Mouse (Mus musculus): ENCODE results near the gene Prkar2b. TPM values are rescaled to one million over a fixed set of nuclear protein-coding genes. Genes with fewer than 3 reads are reported as not detected.
A peak's percentile ranks its signal among the peaks of the same experiment; 100 is the strongest.

Prkar2b gene
- polyA plus RNA-seq, 1 experiment from 2014 or later, result 36.2 TPM

DNA sequence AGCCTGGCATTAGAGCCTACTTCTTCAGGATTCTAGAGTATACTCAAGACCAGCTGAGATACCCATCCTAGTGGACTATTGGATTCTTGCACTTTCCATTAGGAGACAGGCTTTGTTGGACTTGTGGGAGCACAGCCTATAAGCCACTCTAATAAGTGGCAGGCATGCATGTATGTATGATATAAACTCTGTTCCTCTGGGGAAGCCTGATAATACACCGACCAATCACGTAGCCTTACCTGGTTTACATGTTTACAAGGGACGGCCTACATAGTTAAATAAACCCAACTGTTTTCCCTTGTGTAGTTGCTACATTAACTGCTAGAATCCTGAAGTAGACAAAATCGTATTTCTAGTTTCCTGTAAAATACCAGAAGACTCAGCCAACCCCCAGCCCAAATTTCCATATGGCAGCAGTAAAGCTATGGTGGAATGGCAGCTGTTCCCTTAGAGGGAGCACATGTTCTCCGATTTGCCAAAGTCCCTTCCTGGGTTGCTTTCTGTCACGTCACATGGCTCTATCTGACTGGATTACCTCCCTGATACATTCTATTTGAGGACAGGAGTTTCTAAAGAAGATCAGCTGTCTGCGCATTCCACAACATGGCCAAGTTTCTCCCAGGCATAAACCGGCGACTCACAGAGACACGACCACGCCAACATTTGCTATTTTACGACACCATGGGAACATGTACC lies 95.4 kb downstream of the Prkar2b start:
- H3K4me1 ChIP-seq, result 0 out of 2 replicates have a peak, but pooled peaks cover 4% of the 10 kb centered on the region
- WGBS, result 80% methylated on average over 12 of the region's 12 CpGs
- ATAC-seq (ENCODE audit: insufficient number of reproducible peaks, low FRiP score, low TSS enrichment, low read depth), result no peak
- no peak overlapping the region for H3K4me3 ChIP-seq (replicated peaks)
- no peak overlapping the region for H3K4me2 ChIP-seq (replicated peaks)
- no peak overlapping the region for H3K27ac ChIP-seq (replicated peaks)
- H3K9ac ChIP-seq, result no peak overlapping the region
- no peaks in the 10 kb centered on the region for H3K36me3 ChIP-seq
- no peaks in the 10 kb centered on the region for H3K27me3 ChIP-seq
- H3K9me3 ChIP-seq (replicated peaks), result no peaks in the 10 kb centered on the region

DNA sequence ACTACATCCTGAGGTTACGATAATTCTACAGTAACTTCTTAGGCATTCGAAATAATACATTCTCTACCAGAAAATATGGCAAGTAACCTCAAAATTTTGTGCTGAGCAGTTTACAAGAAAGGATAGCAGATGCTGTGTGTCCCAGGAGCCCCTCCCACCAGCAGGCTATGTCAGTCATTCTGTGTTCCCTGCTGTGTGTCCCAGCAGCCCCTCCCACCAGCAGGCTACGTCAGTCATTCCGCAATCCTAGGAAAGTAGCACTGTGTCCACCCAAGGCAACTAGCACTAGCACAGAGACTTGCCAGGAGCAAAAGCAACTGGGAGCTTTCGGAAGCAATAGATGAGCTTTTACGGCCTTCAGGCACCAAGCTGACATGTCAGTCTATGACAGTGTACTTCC lies 97.0 kb downstream of the Prkar2b start:
- Histone ChIP-seq H3K4me2 (replicated peaks) (no peak overlapping the region), H3K4me3 (replicated peaks) (no peak overlapping the region), H3K9me3 (replicated peaks) (no peaks in the 10 kb centered on the region), H3K9ac (no peak overlapping the region), H3K27ac (replicated peaks) (no peak overlapping the region), H3K4me1 (0 out of 2 replicates have a peak, but pooled peaks cover 4% of the 10 kb centered on the region), H3K36me3 (no peaks in the 10 kb centered on the region), H3K27me3 (no peaks in the 10 kb centered on the region)
- ATAC-seq (ENCODE audit: insufficient number of reproducible peaks, low FRiP score, low TSS enrichment, low read depth), result no peak
- WGBS, result 79% methylated on average over 6 of the region's 6 CpGs

DNA sequence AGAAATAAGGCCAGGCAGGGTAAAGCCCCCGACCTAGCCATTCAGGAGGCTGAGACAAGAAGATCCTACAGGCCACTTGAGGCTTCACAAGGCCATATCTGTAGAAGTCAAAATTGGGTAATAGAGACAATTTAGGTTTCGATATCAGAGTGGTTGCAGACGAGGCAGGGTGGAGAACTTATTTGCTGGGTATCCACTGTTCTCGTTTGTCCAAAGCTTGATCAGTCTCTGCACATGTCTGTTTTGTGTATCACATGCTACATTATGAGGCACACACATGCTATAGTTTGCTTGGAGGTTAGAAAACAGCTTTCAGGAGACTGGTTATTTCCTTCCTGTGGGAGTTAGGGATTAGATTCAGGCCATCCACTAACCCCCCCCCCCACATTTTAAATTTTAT lies 105.3 kb downstream of the Prkar2b start:
- no peaks in the 10 kb centered on the region for H3K4me1 ChIP-seq
- H3K4me2 ChIP-seq (replicated peaks), result no peak overlapping the region
- H3K27me3 ChIP-seq, result no peaks in the 10 kb centered on the region
- no peaks in the 10 kb centered on the region for H3K36me3 ChIP-seq
- no peaks in the 10 kb centered on the region for H3K9me3 ChIP-seq (replicated peaks)
- ATAC-seq (ENCODE audit: insufficient number of reproducible peaks, low FRiP score, low TSS enrichment, low read depth), result no peak
- no peak overlapping the region for H3K9ac ChIP-seq
- no peak overlapping the region for H3K27ac ChIP-seq (replicated peaks)
- no peak overlapping the region for H3K4me3 ChIP-seq (replicated peaks)
- 77% methylated on average over 4 of the region's 4 CpGs for WGBS

DNA sequence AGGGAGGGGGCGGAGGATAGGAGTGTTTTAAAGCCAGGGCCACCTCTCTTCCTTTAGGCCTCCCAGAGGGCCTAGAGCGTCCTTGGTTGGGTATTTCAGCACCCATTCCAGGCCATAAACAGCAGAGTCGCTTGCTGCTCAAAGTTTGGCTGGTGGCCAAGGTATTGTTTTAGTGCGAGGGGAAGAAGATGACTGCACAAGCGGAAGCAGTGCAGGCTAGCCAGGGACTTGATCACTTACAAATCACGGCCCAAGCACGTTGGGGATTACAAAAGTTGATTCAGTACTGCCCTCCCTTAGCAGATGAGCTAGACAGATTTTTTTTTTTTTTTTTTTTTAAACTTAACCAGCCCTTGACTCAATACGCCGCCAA lies 110.5 kb downstream of the Prkar2b start:
- no peak for ATAC-seq (ENCODE audit: insufficient number of reproducible peaks, low FRiP score, low TSS enrichment, low read depth)
- H3K4me1 ChIP-seq, result no peaks in the 10 kb centered on the region
- WGBS, result 5% methylated on average over 9 of the region's 9 CpGs
- H3K27me3 ChIP-seq, result no peaks in the 10 kb centered on the region
- H3K27ac ChIP-seq (replicated peaks), result peak overlapping the region; percentile 88
- no peaks in the 10 kb centered on the region for H3K9me3 ChIP-seq (replicated peaks)
- H3K9ac ChIP-seq, result peak overlapping the region; percentile 47
- H3K4me2 ChIP-seq (replicated peaks), result peak overlapping the region; percentile 80
- H3K4me3 ChIP-seq (replicated peaks), result peak overlapping the region; percentile 53
- no peaks in the 10 kb centered on the region for H3K36me3 ChIP-seq

DNA sequence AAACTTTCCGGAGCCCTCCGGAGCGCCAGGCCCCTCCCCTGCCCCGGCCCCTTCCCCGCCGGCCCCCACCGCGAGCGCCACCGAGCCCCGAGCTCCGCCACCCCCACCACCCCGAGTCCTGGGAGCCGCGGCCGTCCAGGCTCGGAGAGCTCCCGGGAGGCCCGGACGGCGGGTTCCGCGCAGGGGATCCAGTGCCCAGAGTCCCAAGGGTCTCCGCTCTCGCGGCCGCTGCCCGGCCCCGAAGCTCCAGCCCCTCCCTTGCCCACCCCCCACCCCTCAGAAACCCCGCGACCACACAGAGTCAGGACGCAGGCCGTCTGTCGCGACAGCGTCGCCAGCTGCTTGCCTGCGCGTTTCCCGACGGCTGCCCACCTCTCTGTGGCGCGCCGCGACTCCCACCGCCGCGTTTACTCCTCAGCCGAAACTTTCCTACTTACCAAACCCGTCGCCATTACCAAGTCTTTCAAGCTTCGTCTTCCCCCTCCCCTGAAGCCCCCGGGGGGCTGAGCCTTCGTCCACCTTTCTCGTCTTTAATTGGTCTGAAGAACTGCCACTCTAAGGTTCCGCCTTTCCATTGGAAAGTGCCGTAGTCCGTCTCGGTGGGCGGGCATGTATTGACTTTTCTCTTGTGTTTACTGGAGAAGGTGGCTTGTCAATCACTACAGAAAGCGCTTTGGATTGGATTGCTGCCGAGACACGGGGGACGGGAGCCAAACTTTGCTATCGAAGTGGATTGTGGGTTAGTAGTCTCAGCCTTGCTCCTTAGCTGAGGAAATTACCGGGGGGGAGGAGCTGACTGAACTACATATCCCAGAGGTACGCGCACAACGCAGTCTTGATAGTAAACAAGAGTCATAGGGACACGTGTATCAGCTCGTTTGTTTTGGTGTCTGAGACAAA lies 111.1 kb downstream of the Prkar2b start, which contains the start of gene Hbp1:
Gene Hbp1, minus strand, starts transcription at position 777 of the 900 bp plus-strand sequence.
- Histone ChIP-seq H3K4me2 (replicated peaks) (peak within 1 kb of the TSS; percentile 80), H3K27me3 (no peaks in the 10 kb centered on the region)
- whole genome bisulfite sequencing, result under 1% methylated on average over 70 of the region's 71 CpGs

DNA sequence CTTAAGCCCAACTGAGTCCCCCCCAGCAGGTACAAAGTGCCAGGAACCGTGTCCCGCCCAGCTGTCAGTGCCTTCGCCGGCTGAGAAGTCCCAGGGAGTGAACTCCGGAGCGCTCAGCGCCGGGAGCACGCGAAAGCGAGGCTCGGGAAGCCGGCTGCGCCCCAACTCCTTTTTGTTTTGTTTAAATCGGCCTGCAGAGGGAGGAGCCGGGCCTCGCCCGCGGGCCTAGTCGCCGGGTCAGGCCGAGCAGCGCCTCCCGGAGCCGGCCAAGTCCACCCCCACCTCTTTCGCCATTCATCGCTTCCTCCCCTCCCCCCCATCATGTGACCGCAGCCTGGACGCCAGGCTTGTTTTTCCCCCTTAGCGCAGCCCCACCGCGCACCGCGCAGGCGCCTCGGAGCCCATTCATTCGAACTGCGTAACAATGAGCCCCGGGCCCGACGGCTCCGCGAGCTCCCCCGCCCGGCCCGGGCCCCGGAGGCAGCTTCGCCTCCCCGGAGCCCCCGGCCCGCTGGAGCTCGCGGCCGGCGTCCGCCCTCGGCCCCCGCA lies 111.8 kb downstream of the Prkar2b start:
- peak overlapping the region; percentile 87 for H3K4me3 ChIP-seq (replicated peaks)
- H3K4me1 ChIP-seq, result no peaks in the 10 kb centered on the region
- peak overlapping the region; percentile 60 for H3K4me2 ChIP-seq (replicated peaks)
- no peaks in the 10 kb centered on the region for H3K9me3 ChIP-seq (replicated peaks)
- no peaks in the 10 kb centered on the region for H3K27me3 ChIP-seq
- H3K36me3 ChIP-seq, result no peaks in the 10 kb centered on the region
- H3K27ac ChIP-seq (replicated peaks), result peak overlapping the region; percentile 99
- under 1% methylated on average over 57 of the region's 58 CpGs for WGBS
- peak; percentile 82 for ATAC-seq (ENCODE audit: insufficient number of reproducible peaks, low FRiP score, low TSS enrichment, low read depth)
- peak overlapping the region; percentile 84 for H3K9ac ChIP-seq

More for the DNA sequence above, 111.1 kb downstream of the Prkar2b start, which contains the start of gene Hbp1:
- H3K9ac ChIP-seq, result peak within 1 kb of the TSS; percentile 84
- no peaks in the 10 kb centered on the region for H3K4me1 ChIP-seq
- peak; percentile 97 for ATAC-seq (ENCODE audit: insufficient number of reproducible peaks, low FRiP score, low TSS enrichment, low read depth)
- H3K9me3 ChIP-seq (replicated peaks), result no peaks in the 10 kb centered on the region
- peak within 1 kb of the TSS; percentile 87 for H3K4me3 ChIP-seq (replicated peaks)
- H3K36me3 ChIP-seq, result no peaks in the 10 kb centered on the region
- peak within 1 kb of the TSS; percentile 99 for H3K27ac ChIP-seq (replicated peaks)

DNA sequence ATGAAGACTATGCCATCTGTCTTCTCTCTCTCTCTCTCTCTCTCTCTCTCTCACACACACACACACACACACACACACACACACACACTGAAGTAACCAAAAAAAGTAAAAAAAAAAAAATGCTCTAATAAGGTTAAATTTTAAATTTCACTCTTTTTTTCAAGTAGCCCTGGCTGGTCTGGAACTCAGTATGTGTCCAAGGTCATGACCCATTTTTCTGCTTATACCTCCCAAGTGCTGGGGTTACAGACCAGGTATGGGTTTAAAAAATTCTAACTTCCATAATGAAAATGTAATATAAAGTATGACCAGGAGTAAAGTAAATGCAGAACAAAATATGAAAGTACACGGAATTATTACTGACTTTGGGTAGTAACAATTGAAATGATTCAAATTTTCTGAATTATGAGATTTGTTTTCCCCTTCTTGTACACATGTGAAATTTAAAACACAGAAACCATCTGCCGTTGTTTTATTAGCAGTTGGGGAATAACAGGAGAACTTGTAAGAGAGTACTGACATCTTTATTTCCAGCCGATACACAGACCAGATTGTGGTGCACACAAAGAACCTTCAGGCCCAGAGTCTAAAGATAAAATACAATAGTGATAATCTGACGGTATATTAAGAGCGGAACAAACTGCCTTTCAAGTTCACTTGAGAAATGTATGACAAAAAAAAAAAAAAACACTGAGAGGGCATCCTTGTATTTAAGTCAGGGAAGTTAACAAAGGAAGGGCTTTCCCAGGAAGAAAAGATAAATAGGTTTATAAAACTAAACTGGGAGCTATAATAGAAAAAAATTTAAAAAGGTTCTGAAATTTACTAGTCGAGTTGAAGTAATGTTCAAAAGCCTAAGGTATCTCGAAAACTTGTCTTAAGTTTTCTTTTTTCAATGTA lies 112.7 kb downstream of the Prkar2b start:
- peak overlapping the region; percentile 99 for H3K27ac ChIP-seq (replicated peaks)
- peaks cover 5% of the 10 kb centered on the region for H3K36me3 ChIP-seq
- no peak for ATAC-seq (ENCODE audit: insufficient number of reproducible peaks, low FRiP score, low TSS enrichment, low read depth)
- H3K9ac ChIP-seq, result peak overlapping the region; percentile 84; the same call in 1 of the 2 replicates
- no peaks in the 10 kb centered on the region for H3K9me3 ChIP-seq (replicated peaks)
- peak overlapping the region; percentile 87 for H3K4me3 ChIP-seq (replicated peaks)
- WGBS, result 19% methylated on average over 7 of the region's 7 CpGs
- H3K4me1 ChIP-seq, result no peaks in the 10 kb centered on the region
- peak overlapping the region; percentile 60 for H3K4me2 ChIP-seq (replicated peaks)
- H3K27me3 ChIP-seq, result no peaks in the 10 kb centered on the region

DNA sequence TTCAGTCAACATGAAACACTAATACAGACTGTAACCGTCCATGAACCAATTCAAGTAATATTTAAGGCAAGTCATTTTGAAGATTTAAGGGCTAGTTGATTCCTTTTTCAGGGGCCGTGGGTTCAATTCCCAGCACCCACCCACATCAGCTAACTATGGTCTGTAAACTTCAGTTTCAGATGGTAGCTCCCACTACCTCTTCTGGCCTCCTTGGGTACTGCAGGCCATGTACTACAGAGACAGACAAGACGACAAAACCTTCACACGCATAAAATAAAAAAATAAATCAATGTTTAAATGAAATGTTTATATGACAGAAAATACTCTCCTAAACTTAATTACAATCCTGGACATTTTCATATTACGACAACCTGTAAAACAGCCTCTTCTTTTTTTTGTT lies 113.6 kb downstream of the Prkar2b start:
- WGBS, result 90% methylated on average over 5 of the region's 5 CpGs
- H3K27ac ChIP-seq (replicated peaks), result no peak overlapping the region
- no peak for ATAC-seq (ENCODE audit: insufficient number of reproducible peaks, low FRiP score, low TSS enrichment, low read depth)

DNA sequence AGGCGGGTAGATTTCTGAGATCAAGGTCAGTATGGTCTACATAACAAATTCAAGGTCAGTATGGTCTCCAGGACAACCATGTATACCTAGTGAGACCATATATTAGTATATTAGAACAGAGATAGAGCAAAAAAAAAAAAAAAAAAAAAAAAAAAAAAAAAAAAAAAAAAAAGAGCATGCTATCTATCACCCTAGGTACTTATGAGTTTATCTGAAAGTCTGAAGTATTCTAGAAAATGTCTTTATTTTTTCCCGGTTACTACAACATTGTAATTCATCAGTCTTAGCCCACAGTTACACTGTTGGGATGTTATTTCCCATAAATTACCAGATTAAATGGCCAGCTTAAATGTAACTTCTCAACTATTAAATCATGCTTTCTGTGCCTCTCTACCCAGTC lies 116.7 kb downstream of the Prkar2b start:
- Histone ChIP-seq H3K4me2 (replicated peaks) (no peak overlapping the region), H3K36me3 (peaks cover 30% of the 10 kb centered on the region), H3K27me3 (no peaks in the 10 kb centered on the region), H3K9me3 (replicated peaks) (no peaks in the 10 kb centered on the region), H3K4me1 (no peaks in the 10 kb centered on the region), H3K4me3 (replicated peaks) (no peak overlapping the region), H3K27ac (replicated peaks) (no peak overlapping the region), H3K9ac (no peak overlapping the region)
- 91% methylated on average over 2 of the region's 2 CpGs for WGBS
- ATAC-seq (ENCODE audit: insufficient number of reproducible peaks, low FRiP score, low TSS enrichment, low read depth), result no peak

More for the DNA sequence above, 113.6 kb downstream of the Prkar2b start:
- no peaks in the 10 kb centered on the region for H3K27me3 ChIP-seq
- H3K4me2 ChIP-seq (replicated peaks), result no peak overlapping the region
- peaks cover 14% of the 10 kb centered on the region for H3K36me3 ChIP-seq
- no peak overlapping the region for H3K4me3 ChIP-seq (replicated peaks)
- H3K4me1 ChIP-seq, result no peaks in the 10 kb centered on the region
- H3K9ac ChIP-seq, result no peak overlapping the region
- H3K9me3 ChIP-seq (replicated peaks), result no peaks in the 10 kb centered on the region

DNA sequence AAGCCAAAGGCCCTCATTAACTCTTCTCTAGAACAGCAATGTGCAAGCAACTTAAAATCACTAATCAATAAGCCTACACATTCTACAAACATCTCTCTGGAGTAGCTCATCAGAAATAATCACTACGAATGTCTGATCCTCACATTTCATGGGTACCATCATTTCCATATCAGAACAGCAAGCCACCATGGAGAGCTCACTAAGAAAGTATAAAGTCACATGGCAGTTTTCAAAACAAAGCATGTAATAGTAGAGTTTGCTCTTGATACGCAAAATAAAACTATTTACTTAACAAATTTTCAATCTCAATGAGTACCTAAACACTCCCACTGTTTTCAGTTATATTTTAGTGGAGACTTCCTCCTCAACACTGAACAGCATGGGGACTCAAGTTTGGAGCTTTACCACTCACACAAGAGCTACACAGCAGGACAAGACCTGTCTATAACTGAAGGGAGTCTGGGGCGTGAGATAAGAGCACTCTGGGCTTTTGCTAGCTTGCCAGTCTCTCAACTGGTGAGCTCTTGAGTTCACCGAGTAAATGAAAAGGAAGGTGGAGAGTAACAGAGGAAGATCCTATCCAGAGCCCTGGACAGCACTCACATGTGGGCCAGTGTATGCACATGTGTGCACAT lies 118.0 kb downstream of the Prkar2b start:
- no peak for ATAC-seq (ENCODE audit: insufficient number of reproducible peaks, low FRiP score, low TSS enrichment, low read depth)
- no peak overlapping the region for H3K27ac ChIP-seq (replicated peaks)
- H3K9me3 ChIP-seq (replicated peaks), result no peaks in the 10 kb centered on the region
- H3K36me3 ChIP-seq, result peaks cover 42% of the 10 kb centered on the region
- H3K4me2 ChIP-seq (replicated peaks), result no peak overlapping the region
- H3K9ac ChIP-seq, result no peak overlapping the region
- no peak overlapping the region for H3K4me3 ChIP-seq (replicated peaks)
- no peaks in the 10 kb centered on the region for H3K4me1 ChIP-seq
- 94% methylated on average over 4 of the region's 4 CpGs for WGBS
- no peaks in the 10 kb centered on the region for H3K27me3 ChIP-seq

Data from embryonic facial prominence, embryonic 15.5 days (tissue).